8 mouse cellular contexts compared by ENCODE assay signal in genomic region chr7:17017036-17017435, GRCm38 (mm10). TPM values are rescaled to one million over a fixed set of nuclear protein-coding genes. Genes with fewer than 3 reads are reported as not detected.
DNase-seq lines count a peak whose midpoint lies in the region; ATAC-seq and TF ChIP-seq lines count a peak whose summit lies in the region.

No protein-coding gene starts in this region.

- H3K9me3 ChIP-seq in neural tube, embryonic 13.5 days = no peaks in the 10 kb centered on the region
- H3K9me3 ChIP-seq in heart, embryonic 15.5 days (replicated peaks) = no peaks in the 10 kb centered on the region
- H3K9me3 ChIP-seq in liver, embryonic 16.5 days (replicated peaks; ENCODE audit: control insufficient read depth, low read length) = no peaks in the 10 kb centered on the region

- no peak overlapping the region for H3K4me3 ChIP-seq in neural tube, embryonic 13.5 days
- H3K4me3 ChIP-seq in embryonic fibroblast, embryonic 13.5 days (ENCODE audit: insufficient read depth, low read length) = no peak overlapping the region
- no peak overlapping the region for H3K4me3 ChIP-seq in heart, embryonic 15.5 days
- no peak overlapping the region for H3K4me3 ChIP-seq in liver, embryonic 16.5 days (ENCODE audit: low read depth, low read length)

- no peak for TF ChIP-seq POLR2A in embryonic fibroblast, embryonic 13.5 days (IDR thresholded peaks at IDR 0.05; ENCODE audit: low read depth, low read length)

- no peak for TF ChIP-seq CTCF in embryonic fibroblast, embryonic 13.5 days (IDR thresholded peaks at IDR 0.05; ENCODE audit: borderline replicate concordance, insufficient read depth, low read length)

- WGBS in neural tube, embryonic 13.5 days = 83% methylated on average over 1 of the region's 1 CpGs
- WGBS in heart, embryonic 15.5 days = 40% methylated on average over 1 of the region's 1 CpGs
- WGBS in liver, embryonic 16.5 days (ENCODE audit: insufficient replicate concordance) = 39% methylated on average over 1 of the region's 1 CpGs

- DNase-seq in neural tube, embryonic 10.5 days (ENCODE audit: extremely low spot score, low spot score) = no peak
- DNase-seq in layer of hippocampus, adult 11-12 months (ENCODE audit: low spot score) = peak; percentile 95
- peak; percentile 95 to 97 for DNase-seq in right cerebral cortex, postnatal 36 days (ENCODE audit: low spot score in 2 of 2)

- H3K27me3 ChIP-seq in neural tube, embryonic 13.5 days = no peaks in the 10 kb centered on the region
- H3K27me3 ChIP-seq in heart, embryonic 15.5 days = no peaks in the 10 kb centered on the region
- no peaks in the 10 kb centered on the region for H3K27me3 ChIP-seq in liver, embryonic 16.5 days (ENCODE audit: control insufficient read depth, insufficient read depth, low read depth, low read length)

- H3K4me1 ChIP-seq in neural tube, embryonic 13.5 days (replicated peaks) = peaks cover 9% of the 10 kb centered on the region
- peaks cover 6% of the 10 kb centered on the region; the same call in 1 of the 2 replicates for H3K4me1 ChIP-seq in embryonic fibroblast, embryonic 13.5 days (ENCODE audit: control insufficient read depth, insufficient read depth, low read length)
- peaks cover 45% of the 10 kb centered on the region for H3K4me1 ChIP-seq in heart, embryonic 15.5 days (replicated peaks)
- peaks cover 12% of the 10 kb centered on the region for H3K4me1 ChIP-seq in liver, embryonic 16.5 days (ENCODE audit: control insufficient read depth, low read depth, low read length)

- no peak overlapping the region for H3K4me2 ChIP-seq in neural tube, embryonic 13.5 days
- no peak overlapping the region for H3K4me2 ChIP-seq in heart, embryonic 15.5 days
- H3K4me2 ChIP-seq in liver, embryonic 16.5 days (ENCODE audit: low read depth, low read length) = no peak overlapping the region

- peak; percentile 44; the same call in 1 of the 2 replicates for ATAC-seq in neural tube, embryonic 13.5 days (ENCODE audit: low read depth)
- ATAC-seq in heart, embryonic 15.5 days (replicated peaks; ENCODE audit: insufficient number of reproducible peaks, insufficient read depth, low FRiP score, low read depth) = peak; percentile 97
- ATAC-seq in liver, embryonic 16.5 days (ENCODE audit: low read depth) = peak; percentile 92
- ATAC-seq in CD4-positive, CD25-positive, alpha-beta regulatory T cell, adult 4 months = no peak

- H3K9ac ChIP-seq in neural tube, embryonic 13.5 days = no peak overlapping the region
- no peak overlapping the region for H3K9ac ChIP-seq in heart, embryonic 15.5 days
- H3K9ac ChIP-seq in liver, embryonic 16.5 days (ENCODE audit: low read depth, low read length) = no peak overlapping the region

- H3K27ac ChIP-seq in neural tube, embryonic 13.5 days (replicated peaks) = no peak overlapping the region
- peak overlapping the region; percentile 18; the same call in 1 of the 2 replicates for H3K27ac ChIP-seq in embryonic fibroblast, embryonic 13.5 days (ENCODE audit: insufficient read depth, low read length)
- peak overlapping the region; percentile 75 for H3K27ac ChIP-seq in heart, embryonic 15.5 days
- H3K27ac ChIP-seq in liver, embryonic 16.5 days (ENCODE audit: low read length) = peak overlapping the region; percentile 42

- peaks cover 92% of the 10 kb centered on the region for H3K36me3 ChIP-seq in neural tube, embryonic 13.5 days
- peaks cover 70% of the 10 kb centered on the region for H3K36me3 ChIP-seq in heart, embryonic 15.5 days
- peaks cover 46% of the 10 kb centered on the region for H3K36me3 ChIP-seq in liver, embryonic 16.5 days (ENCODE audit: control insufficient read depth, insufficient read depth)

RNA-seq across cellular contexts. Expression of gene Ppp5c, which starts 10.7 kb away (rescaled TPM):
- 116 and 127 TPM in 2 replicates for polyA plus RNA-seq in neural tube, embryonic 13.5 days (2015; fragmentation: Nextera tagmentation; extraction: Ambion mirVana)
- polyA plus RNA-seq in embryonic fibroblast, embryonic 13.5 days (2011; ENCODE audit: insufficient read length, low read depth, missing spikeins) = 63.2 and 72.7 TPM in 2 replicates
- 82.5 and 99.2 TPM in 2 replicates for polyA plus RNA-seq in heart, embryonic 15.5 days (2015; fragmentation: Nextera tagmentation; extraction: Ambion mirVana)
- polyA plus RNA-seq in liver, embryonic 16.5 days (2015; fragmentation: Nextera tagmentation; extraction: Ambion mirVana) = 38.0 and 38.6 TPM in 2 replicates
- polyA plus RNA-seq in CD4-positive, CD25-positive, alpha-beta regulatory T cell, adult 4 months (2017; shearing (Covaris generic)) = 10 to 100 TPM; 56.6 to 76.0 TPM

RNA-seq across cellular contexts. Expression of gene Ccdc8, which starts 24.5 kb away (rescaled TPM):
- polyA plus RNA-seq in neural tube, embryonic 13.5 days (2015; fragmentation: Nextera tagmentation; extraction: Ambion mirVana) = 6.6 and 7.6 TPM in 2 replicates
- 9.4 and 15.0 TPM in 2 replicates for polyA plus RNA-seq in embryonic fibroblast, embryonic 13.5 days (2011; ENCODE audit: insufficient read length, low read depth, missing spikeins)
- 28.1 and 34.0 TPM in 2 replicates for polyA plus RNA-seq in heart, embryonic 15.5 days (2015; fragmentation: Nextera tagmentation; extraction: Ambion mirVana)
- polyA plus RNA-seq in liver, embryonic 16.5 days (2015; fragmentation: Nextera tagmentation; extraction: Ambion mirVana) = 5.3 and 5.9 TPM in 2 replicates
- under 1 TPM in 1 of 2 experiments, not detected in 1; 0.20 TPM for polyA plus RNA-seq in CD4-positive, CD25-positive, alpha-beta regulatory T cell, adult 4 months (2017; shearing (Covaris generic))

RNA-seq across cellular contexts. Expression of gene Gm42372, which starts 34.1 kb away (rescaled TPM):
- 3.3 and 3.5 TPM in 2 replicates for polyA plus RNA-seq in neural tube, embryonic 13.5 days (2015; fragmentation: Nextera tagmentation; extraction: Ambion mirVana)
- not detected in 2 replicates for polyA plus RNA-seq in embryonic fibroblast, embryonic 13.5 days (2011; ENCODE audit: insufficient read length, low read depth, missing spikeins)
- 0.05 and 0.23 TPM in 2 replicates for polyA plus RNA-seq in heart, embryonic 15.5 days (2015; fragmentation: Nextera tagmentation; extraction: Ambion mirVana)
- 0.04 TPM in 2 replicates for polyA plus RNA-seq in liver, embryonic 16.5 days (2015; fragmentation: Nextera tagmentation; extraction: Ambion mirVana)
- 1 to 10 TPM; 4.8 to 4.9 TPM for polyA plus RNA-seq in CD4-positive, CD25-positive, alpha-beta regulatory T cell, adult 4 months (2017; shearing (Covaris generic))

RNA-seq across cellular contexts. Expression of gene Hif3a, which starts 45.2 kb away (rescaled TPM):
- 4.3 and 5.2 TPM in 2 replicates for polyA plus RNA-seq in neural tube, embryonic 13.5 days (2015; fragmentation: Nextera tagmentation; extraction: Ambion mirVana)
- 0.16 TPM in 1 of 2 replicates, not detected in the other for polyA plus RNA-seq in embryonic fibroblast, embryonic 13.5 days (2011; ENCODE audit: insufficient read length, low read depth, missing spikeins)
- polyA plus RNA-seq in heart, embryonic 15.5 days (2015; fragmentation: Nextera tagmentation; extraction: Ambion mirVana) = 36.4 and 44.0 TPM in 2 replicates
- 36.0 and 43.3 TPM in 2 replicates for polyA plus RNA-seq in liver, embryonic 16.5 days (2015; fragmentation: Nextera tagmentation; extraction: Ambion mirVana)
- under 1 TPM; 0.60 to 0.91 TPM for polyA plus RNA-seq in CD4-positive, CD25-positive, alpha-beta regulatory T cell, adult 4 months (2017; shearing (Covaris generic))

RNA-seq across cellular contexts. Expression of gene Psg16, which starts 56.8 kb away (rescaled TPM):
- 1.2 and 1.6 TPM in 2 replicates for polyA plus RNA-seq in neural tube, embryonic 13.5 days (2015; fragmentation: Nextera tagmentation; extraction: Ambion mirVana)
- 0.12 TPM in 1 of 2 replicates, not detected in the other for polyA plus RNA-seq in embryonic fibroblast, embryonic 13.5 days (2011; ENCODE audit: insufficient read length, low read depth, missing spikeins)
- polyA plus RNA-seq in heart, embryonic 15.5 days (2015; fragmentation: Nextera tagmentation; extraction: Ambion mirVana) = 0.08 and 0.16 TPM in 2 replicates
- polyA plus RNA-seq in liver, embryonic 16.5 days (2015; fragmentation: Nextera tagmentation; extraction: Ambion mirVana) = 0.20 and 0.25 TPM in 2 replicates
- 1 to 10 TPM in 1 of 2 experiments, under 1 TPM in 1; 0.13 to 1.4 TPM for polyA plus RNA-seq in CD4-positive, CD25-positive, alpha-beta regulatory T cell, adult 4 months (2017; shearing (Covaris generic))
